In genomic region chr5:31963851-31964250, GRCm38 (mm10) we compare ENCODE assay signal across 26 mouse cellular contexts.
DNase-seq lines count a peak whose midpoint lies in the region; ATAC-seq and TF ChIP-seq lines count a peak whose summit lies in the region.
"Had no signal": no experiment of that assay in that cellular context is flagged by ENCODE, and none has a peak within 500 bp of the region (broad histone marks: within the 10 kb centered on the region; RNA-seq: fewer than 3 reads in every experiment).

No protein-coding gene starts in this region.

- 82% methylated on average over 2 of the region's 2 CpGs for WGBS in liver, postnatal 0 days (ENCODE audit: insufficient replicate concordance)

- H3K36me3 ChIP-seq in liver, postnatal 0 days (replicated peaks; ENCODE audit: insufficient read depth, low read length), result no peaks in the 10 kb centered on the region
- H3K36me3 ChIP-seq: heart, embryonic 13.5 days; intestine, embryonic 15.5 days; liver, embryonic 12.5 days; midbrain, embryonic 13.5 days; neural tube, embryonic 12.5 days had no signal

- TF ChIP-seq EP300 in liver, postnatal 0 days (IDR thresholded peaks at IDR 0.05; ENCODE audit: low read depth), result no peak

- TF ChIP-seq CTCF in liver, postnatal 0 days (IDR thresholded peaks at IDR 0.05; ENCODE audit: low read depth), result no peak

- no peak overlapping the region for H3K4me3 ChIP-seq in liver, postnatal 0 days (ENCODE audit: low read depth, low read length)
- H3K4me3 ChIP-seq: erythroblast, embryonic 14.5 days; heart, embryonic 13.5 days; intestine, embryonic 15.5 days; liver, embryonic 12.5 days; megakaryocyte, embryonic 14.5 days; midbrain, embryonic 13.5 days; neural tube, embryonic 12.5 days had no signal

- peak; percentile 45 for DNase-seq in CD4-positive helper T cell, adult 2 months (ENCODE audit: low read depth, low spot score)
- DNase-seq in R1 (ENCODE audit: low read depth, low spot score), result peak; percentile 32
- peak; percentile 55 to 84 for DNase-seq in thymus, adult 18-20 months
- peak; percentile 74 for DNase-seq in thymus, postnatal 25 days
- DNase-seq in kidney, postnatal 4 days, result no peak
- no peak for DNase-seq in liver, postnatal 0 days
- no peak for DNase-seq in cerebellum, postnatal 4 days (ENCODE audit: low spot score in 2 of 2)
- DNase-seq: cerebellum, adult 11-12 months; cerebellum, adult 9-11 months; heart, postnatal 10 days; kidney, adult 2 months; kidney, postnatal 36 days; layer of hippocampus, postnatal 36 days; left cerebral cortex, postnatal 4 days; lung, adult 18-20 months; lung, postnatal 4 days had no signal

- 0 out of 2 replicates have a peak, but pooled peaks cover 6% of the 10 kb centered on the region for H3K4me1 ChIP-seq in liver, postnatal 0 days (ENCODE audit: insufficient read depth)
- H3K4me1 ChIP-seq: intestine, embryonic 15.5 days; liver, embryonic 12.5 days; neural tube, embryonic 12.5 days had no signal

- ATAC-seq in liver, postnatal 0 days, result no peak
- ATAC-seq: forebrain, embryonic 16.5 days; hindbrain, embryonic 16.5 days; intestine, embryonic 15.5 days; liver, embryonic 12.5 days; lung, postnatal 0 days; midbrain, embryonic 13.5 days had no signal

- H3K9ac ChIP-seq in liver, postnatal 0 days (replicated peaks), result no peak overlapping the region
- H3K9ac ChIP-seq: heart, embryonic 13.5 days; intestine, embryonic 15.5 days; liver, embryonic 12.5 days; midbrain, embryonic 13.5 days; neural tube, embryonic 12.5 days had no signal

- no peak overlapping the region for H3K4me2 ChIP-seq in liver, postnatal 0 days (ENCODE audit: low read depth, low read length)
- H3K4me2 ChIP-seq: heart, embryonic 13.5 days; intestine, embryonic 15.5 days; liver, embryonic 12.5 days; midbrain, embryonic 13.5 days; neural tube, embryonic 12.5 days had no signal

- H3K27ac ChIP-seq in liver, postnatal 0 days (ENCODE audit: low read depth), result no peak overlapping the region
- H3K27ac ChIP-seq: heart, embryonic 13.5 days; intestine, embryonic 15.5 days; liver, embryonic 12.5 days; midbrain, embryonic 13.5 days; neural tube, embryonic 12.5 days had no signal

- H3K27me3 ChIP-seq in liver, postnatal 0 days (ENCODE audit: insufficient read depth, low read length), result no peaks in the 10 kb centered on the region
- H3K27me3 ChIP-seq: heart, embryonic 13.5 days; intestine, embryonic 15.5 days; liver, embryonic 12.5 days; megakaryocyte, embryonic 14.5 days; midbrain, embryonic 13.5 days; neural tube, embryonic 12.5 days had no signal

- no peaks in the 10 kb centered on the region for H3K9me3 ChIP-seq in liver, postnatal 0 days (ENCODE audit: low read length)
- H3K9me3 ChIP-seq: heart, embryonic 13.5 days; intestine, embryonic 15.5 days; liver, embryonic 12.5 days; megakaryocyte, embryonic 14.5 days; midbrain, embryonic 13.5 days; neural tube, embryonic 12.5 days had no signal

Comparison
In these comparisons a context has a peak if more than half of its experiments do, and no peak if none do; other contexts are left out.
1. DNase-seq: peak in CD4-positive helper T cell, adult 2 months (single experiment), R1 (single experiment), thymus, adult 18-20 months (2 of 2) and thymus, postnatal 25 days (single experiment); none in kidney, postnatal 4 days (0 of 2), liver, postnatal 0 days (single experiment) and cerebellum, postnatal 4 days (0 of 2).